ENCODE assay signal across 11 mouse cellular contexts in the genomic region with DNA sequence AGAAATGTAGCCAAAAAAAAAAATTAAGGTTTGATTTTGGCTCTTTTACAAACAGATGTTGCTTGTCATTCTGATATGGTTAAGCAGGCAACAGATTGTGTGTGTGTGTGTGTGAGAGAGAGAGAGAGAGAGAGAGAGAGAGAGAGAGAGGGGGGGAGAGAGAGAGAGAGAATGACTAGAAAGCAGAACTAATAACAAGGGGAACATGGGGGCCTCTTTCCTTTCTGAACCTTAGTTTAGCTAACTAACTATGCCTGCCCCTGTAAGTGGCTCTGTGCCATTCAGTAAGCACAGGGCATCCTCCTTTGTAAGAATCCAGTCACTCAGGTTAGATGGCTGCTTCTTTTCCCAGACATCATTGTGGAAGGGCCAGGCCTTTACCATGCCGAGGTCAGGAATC.
DNase-seq lines count a peak whose midpoint lies in the region; ATAC-seq and TF ChIP-seq lines count a peak whose summit lies in the region.
"Had no signal": no experiment of that assay in that cellular context is flagged by ENCODE, and none has a peak within 500 bp of the region (broad histone marks: within the 10 kb centered on the region; RNA-seq: fewer than 3 reads in every experiment).

No protein-coding gene starts in this region.

- WGBS in heart, embryonic 10.5 days: 71% methylated on average over 1 of the region's 1 CpGs
- WGBS in forebrain, postnatal 0 days: 25% methylated on average over 1 of the region's 1 CpGs

- peak overlapping the region; percentile 47; the same call in 1 of the 2 replicates for H3K27ac ChIP-seq in heart, embryonic 10.5 days
- no peak overlapping the region for H3K27ac ChIP-seq in bone marrow macrophage, adult 2 months (ENCODE audit: insufficient read depth, low read depth, low read length)
- H3K27ac ChIP-seq in forebrain, postnatal 0 days (ENCODE audit: low read depth, low read length): peak overlapping the region; percentile 85
- H3K27ac ChIP-seq: liver, embryonic 13.5 days had no signal

- TF ChIP-seq POLR2A in bone marrow macrophage, adult 2 months (IDR thresholded peaks at IDR 0.05; ENCODE audit: borderline replicate concordance, low read depth, low read length): no peak

- peaks cover 12% of the 10 kb centered on the region; the same call in 1 of the 2 replicates for H3K4me1 ChIP-seq in heart, embryonic 10.5 days
- peaks cover 20% of the 10 kb centered on the region for H3K4me1 ChIP-seq in bone marrow macrophage, adult 2 months (ENCODE audit: control insufficient read depth, insufficient read depth, low read length)
- peaks cover 20% of the 10 kb centered on the region for H3K4me1 ChIP-seq in forebrain, postnatal 0 days (ENCODE audit: insufficient read depth)
- H3K4me1 ChIP-seq: liver, embryonic 13.5 days had no signal

- ATAC-seq in forebrain, postnatal 0 days: no peak
- ATAC-seq in megakaryocyte progenitor cell, adult 5-6 weeks (replicated peaks; ENCODE audit: poor library complexity): 0 out of 2 replicates have a peak, but pooled peaks have one; percentile 29
- ATAC-seq: Patski had no signal

- intact Hi-C loops in heart, postnatal 36 days (cut with DNase I): no loop called here

- no peak for DNase-seq in heart, embryonic 10.5 days (ENCODE audit: low spot score)
- DNase-seq in heart, postnatal 36 days: no peak
- peak; percentile 33 for DNase-seq in forebrain, postnatal 0 days
- no peak for DNase-seq in frontal cortex, postnatal 25 days (ENCODE audit: low spot score in 2 of 2)
- DNase-seq in gastrocnemius, postnatal 4 days (ENCODE audit: low spot score in 2 of 2): no peak
- no peak for DNase-seq in right cerebral cortex, postnatal 36 days (ENCODE audit: low spot score in 2 of 2)
- DNase-seq: cerebellum, postnatal 25 days; liver, embryonic 13.5 days had no signal

- H3K4me3 ChIP-seq in heart, embryonic 10.5 days: no peak overlapping the region
- H3K4me3 ChIP-seq in bone marrow macrophage, adult 2 months (ENCODE audit: insufficient read depth, low read length): 0 out of 2 replicates have a peak overlapping the region, but pooled peaks have one; percentile 17
- no peak overlapping the region for H3K4me3 ChIP-seq in forebrain, postnatal 0 days (ENCODE audit: low read depth, low read length)
- H3K4me3 ChIP-seq: liver, embryonic 13.5 days had no signal

- H3K9ac ChIP-seq in forebrain, postnatal 0 days: peak overlapping the region; percentile 10; the same call in 1 of the 2 replicates
- H3K9ac ChIP-seq: liver, embryonic 13.5 days had no signal

- no peaks in the 10 kb centered on the region for H3K36me3 ChIP-seq in heart, embryonic 10.5 days
- no peaks in the 10 kb centered on the region for H3K36me3 ChIP-seq in forebrain, postnatal 0 days (ENCODE audit: insufficient read depth)
- H3K36me3 ChIP-seq: liver, embryonic 13.5 days had no signal

- no peaks in the 10 kb centered on the region for H3K9me3 ChIP-seq in heart, embryonic 10.5 days
- H3K9me3 ChIP-seq in forebrain, postnatal 0 days (ENCODE audit: low read length): no peaks in the 10 kb centered on the region
- H3K9me3 ChIP-seq: liver, embryonic 13.5 days had no signal

- no peak for TF ChIP-seq CTCF in bone marrow macrophage, adult 2 months (IDR thresholded peaks at IDR 0.05; ENCODE audit: low read depth, low read length)
- no peak for TF ChIP-seq CTCF in forebrain, postnatal 0 days (IDR thresholded peaks at IDR 0.05; ENCODE audit: low read depth)

- H3K4me2 ChIP-seq in forebrain, postnatal 0 days (ENCODE audit: low read depth): 0 out of 2 replicates have a peak overlapping the region, but pooled peaks have one; percentile 16
- H3K4me2 ChIP-seq: liver, embryonic 13.5 days had no signal

- no peaks in the 10 kb centered on the region for H3K27me3 ChIP-seq in heart, embryonic 10.5 days (ENCODE audit: insufficient read depth, poor library complexity, severe bottlenecking)
- H3K27me3 ChIP-seq in forebrain, postnatal 0 days (ENCODE audit: insufficient read depth, low read length): no peaks in the 10 kb centered on the region
- H3K27me3 ChIP-seq: liver, embryonic 13.5 days; Patski had no signal
